Mouse (Mus musculus): Measurements from ENCODE around the gene Lmx1b. TPM values are rescaled to one million over a fixed set of nuclear protein-coding genes. Genes with fewer than 3 reads are reported as not detected.

Gene Lmx1b
- polyA plus RNA-seq, 1 experiment from 2014 or later: not detected

DNA sequence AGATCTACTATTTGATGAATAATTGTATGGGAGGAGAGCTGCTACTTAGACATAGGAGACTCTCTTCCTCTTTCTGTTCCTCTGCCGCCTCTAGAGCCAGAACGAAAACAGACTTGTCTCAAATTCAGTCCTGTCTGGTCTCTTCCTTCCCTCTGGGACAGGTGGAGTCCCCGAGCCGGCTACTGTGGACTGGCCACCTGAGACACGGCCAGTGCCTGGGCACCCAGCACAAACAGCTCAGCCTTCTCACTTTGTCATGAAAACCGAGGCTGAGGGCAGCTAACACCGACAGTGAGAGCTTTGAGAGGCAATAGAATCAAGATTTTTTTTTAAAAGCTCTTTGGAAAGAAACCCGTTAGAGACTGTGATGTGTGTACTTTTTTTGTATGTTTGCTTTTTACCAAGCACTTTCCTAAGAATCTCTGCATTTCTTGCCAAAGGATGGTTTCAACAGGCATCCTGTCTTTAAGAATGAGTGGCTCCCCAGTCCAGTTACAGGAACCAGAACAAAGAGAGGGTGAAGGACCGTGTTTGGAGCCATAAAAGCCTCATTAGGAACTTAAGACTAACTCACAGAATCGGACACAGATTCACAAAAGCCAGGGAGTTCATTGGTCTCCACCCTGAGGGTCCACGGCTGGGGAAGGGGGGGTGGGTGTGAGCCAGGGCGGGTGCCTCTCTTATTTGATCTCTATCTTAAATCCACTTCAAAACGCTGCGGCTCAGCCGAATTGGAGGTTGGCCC is 5.4 kb upstream of the Lmx1b start:
- H3K9ac ChIP-seq (replicated peaks; ENCODE audit: low read depth): no peak overlapping the region
- ATAC-seq (no peak), DNase-seq (ENCODE audit: low spot score) (no peak)
- H3K4me2 ChIP-seq (replicated peaks; ENCODE audit: low read depth, low read length): no peak overlapping the region
- H3K27me3 ChIP-seq (replicated peaks; ENCODE audit: insufficient read depth, low read length): peaks cover 58% of the 10 kb centered on the region
- H3K4me3 ChIP-seq (ENCODE audit: low read depth, low read length): no peak overlapping the region
- 3% methylated on average over 15 of the region's 15 CpGs for WGBS
- no peak overlapping the region for H3K27ac ChIP-seq (ENCODE audit: low read length)
- H3K4me1 ChIP-seq (ENCODE audit: insufficient read depth, low read depth, low read length): peaks cover 5% of the 10 kb centered on the region; the same call in 1 of the 2 replicates
- H3K9me3 ChIP-seq (ENCODE audit: low read length): no peaks in the 10 kb centered on the region
- no peak for TF ChIP-seq EP300 (IDR thresholded peaks at IDR 0.05)
- no peak for TF ChIP-seq CTCF (IDR thresholded peaks at IDR 0.05)
- H3K36me3 ChIP-seq (ENCODE audit: insufficient read depth, low read length): no peaks in the 10 kb centered on the region

DNA sequence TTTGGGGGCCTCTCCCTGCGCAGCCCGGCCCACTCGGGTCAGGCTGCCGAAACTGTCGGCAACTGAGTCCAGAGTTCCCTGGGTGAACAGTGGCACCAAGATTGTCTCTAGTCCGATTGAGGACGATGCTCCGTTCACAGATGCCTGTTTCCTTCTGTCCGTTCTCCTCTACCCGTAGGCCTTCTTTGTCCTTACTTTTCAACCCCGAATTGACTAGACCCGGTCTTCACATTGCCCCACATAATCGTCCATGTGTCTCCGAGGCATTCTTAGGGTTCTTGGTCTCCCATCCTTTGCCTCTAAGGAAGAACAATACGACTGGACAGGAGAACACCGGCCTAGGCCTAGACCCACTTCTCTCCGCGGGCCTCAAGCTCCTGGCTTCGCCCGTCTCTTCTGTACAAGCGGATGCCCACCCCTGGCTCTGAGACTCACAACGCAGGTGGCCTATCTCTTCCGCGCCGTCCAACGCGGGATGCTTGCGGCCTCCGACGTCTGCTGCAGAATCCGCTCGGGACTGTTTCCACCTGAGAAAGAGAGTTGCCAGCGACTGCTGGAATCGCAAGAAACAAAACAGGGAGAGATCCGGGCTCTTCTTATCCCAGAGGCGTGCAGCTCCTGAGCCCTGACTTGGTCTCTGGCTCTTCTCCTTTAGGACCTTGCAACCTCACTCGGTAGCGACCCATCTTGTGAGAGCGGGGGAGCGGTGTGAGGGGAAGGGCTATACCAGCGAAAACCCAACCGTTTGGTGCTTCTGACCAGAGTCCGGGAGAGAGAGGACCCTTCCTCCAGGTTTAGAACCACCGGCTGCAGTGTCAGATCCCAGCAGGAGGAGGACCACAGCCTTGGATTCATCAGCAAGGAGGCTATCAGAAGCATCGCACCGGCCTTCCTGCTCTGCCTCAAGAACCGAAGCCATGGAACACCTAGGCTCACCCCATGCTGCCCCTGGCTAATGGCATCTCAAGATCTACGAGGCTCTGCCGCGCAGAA is 3.7 kb upstream of the Lmx1b start:
- peaks cover 73% of the 10 kb centered on the region for H3K27me3 ChIP-seq (replicated peaks; ENCODE audit: insufficient read depth, low read length)
- WGBS: 8% methylated on average over 50 of the region's 50 CpGs
- H3K27ac ChIP-seq (ENCODE audit: low read length): no peak overlapping the region
- no peak overlapping the region for H3K9ac ChIP-seq (replicated peaks; ENCODE audit: low read depth)
- TF ChIP-seq CTCF (IDR thresholded peaks at IDR 0.05) (no peak), EP300 (IDR thresholded peaks at IDR 0.05) (no peak)
- H3K36me3 ChIP-seq (ENCODE audit: insufficient read depth, low read length): no peaks in the 10 kb centered on the region
- H3K9me3 ChIP-seq (ENCODE audit: low read length): no peaks in the 10 kb centered on the region
- peaks cover 11% of the 10 kb centered on the region for H3K4me1 ChIP-seq (ENCODE audit: insufficient read depth, low read depth, low read length)
- ATAC-seq (no peak), DNase-seq (ENCODE audit: low spot score) (peak; percentile 4)
- no peak overlapping the region for H3K4me2 ChIP-seq (replicated peaks; ENCODE audit: low read depth, low read length)
- H3K4me3 ChIP-seq (ENCODE audit: low read depth, low read length): no peak overlapping the region

DNA sequence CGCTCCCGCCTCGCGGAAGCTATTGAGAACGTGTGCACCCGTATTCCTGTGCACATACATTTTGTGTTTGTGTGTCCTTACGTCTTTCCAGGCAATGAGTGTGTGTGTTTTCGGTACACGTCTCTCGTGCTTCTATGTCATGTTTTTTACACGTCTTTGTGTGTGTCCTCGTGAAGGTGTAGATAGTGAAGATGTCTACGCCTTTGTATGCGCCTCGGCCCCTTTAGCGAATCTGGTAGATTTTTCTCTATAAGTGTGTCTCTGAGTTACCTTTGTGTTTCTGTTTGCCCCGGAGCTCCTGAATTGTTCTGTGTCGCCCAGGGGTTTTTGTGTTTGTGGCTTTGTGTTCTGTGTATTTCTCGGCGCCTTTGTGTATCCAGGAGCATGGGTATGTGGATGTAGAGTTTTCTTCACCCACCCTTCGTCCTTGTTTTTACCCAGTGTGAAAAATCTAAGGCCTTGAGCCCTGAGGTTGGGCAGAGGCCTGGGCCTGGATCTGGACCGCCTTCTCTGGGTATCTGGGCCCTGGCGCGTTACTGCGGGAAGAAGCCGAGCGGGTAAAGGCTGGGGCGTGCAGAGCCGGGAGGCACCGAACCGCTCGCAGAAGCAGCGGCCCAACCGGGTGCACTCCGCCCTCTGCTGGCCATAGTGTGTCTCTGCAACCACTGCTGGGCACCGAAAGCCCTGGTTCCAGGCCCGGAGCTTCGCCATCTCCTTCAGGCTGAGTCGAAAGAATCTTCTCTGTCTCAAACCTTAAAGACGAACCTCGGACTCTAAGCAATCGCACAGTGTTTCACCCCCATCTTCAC is 2.5 kb upstream of the Lmx1b start:
- Histone ChIP-seq H3K27ac (ENCODE audit: low read length) (no peak overlapping the region), H3K4me3 (ENCODE audit: low read depth, low read length) (0 out of 2 replicates have a peak overlapping the region, but pooled peaks have one; percentile 12), H3K9ac (replicated peaks; ENCODE audit: low read depth) (no peak overlapping the region), H3K27me3 (replicated peaks; ENCODE audit: insufficient read depth, low read length) (peaks cover 83% of the 10 kb centered on the region), H3K36me3 (ENCODE audit: insufficient read depth, low read length) (no peaks in the 10 kb centered on the region), H3K4me1 (ENCODE audit: insufficient read depth, low read depth, low read length) (peaks cover 11% of the 10 kb centered on the region), H3K4me2 (replicated peaks; ENCODE audit: low read depth, low read length) (no peak overlapping the region), H3K9me3 (ENCODE audit: low read length) (no peaks in the 10 kb centered on the region)
- WGBS: 4% methylated on average over 42 of the region's 42 CpGs
- TF ChIP-seq CTCF (IDR thresholded peaks at IDR 0.05): peak; percentile 90
- no peak for TF ChIP-seq EP300 (IDR thresholded peaks at IDR 0.05)
- DNase-seq (ENCODE audit: low spot score): peak; percentile 62
- peak; percentile 53 for ATAC-seq

DNA sequence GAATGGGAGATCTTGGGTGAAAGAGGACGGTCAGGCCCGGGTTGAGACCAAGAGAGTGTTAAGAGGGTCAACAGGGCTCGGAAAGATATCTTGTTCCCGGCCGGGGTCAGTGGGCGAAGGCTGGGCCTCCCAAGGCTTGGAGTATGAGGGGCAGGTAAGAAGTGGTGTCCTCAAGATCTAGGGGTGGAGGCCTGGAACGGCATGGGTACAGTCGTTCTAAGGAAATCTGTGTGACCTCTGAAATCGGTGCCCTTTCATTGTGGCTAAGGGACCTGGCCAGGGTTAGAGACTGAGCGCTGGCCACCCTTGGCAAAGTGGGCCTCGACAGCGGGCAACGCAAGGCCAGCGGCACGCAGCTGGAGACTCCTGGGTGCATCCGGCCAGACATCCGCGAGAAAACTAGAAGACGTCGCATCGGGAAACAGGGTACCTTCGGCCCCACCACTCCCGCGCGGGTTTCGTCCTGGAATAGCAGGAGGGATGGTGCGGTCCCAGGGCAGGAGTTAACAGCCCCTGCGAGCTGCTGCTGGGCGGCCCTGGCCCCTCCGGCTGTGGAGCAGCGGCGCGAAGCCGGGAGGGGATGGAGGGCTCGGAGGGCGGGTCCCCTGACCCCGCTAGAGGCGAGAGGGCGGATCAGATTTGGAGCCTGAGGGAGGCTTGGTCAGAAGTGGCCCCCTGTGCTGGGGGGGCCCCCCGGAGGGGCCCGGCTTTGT is 1.7 kb upstream of the Lmx1b start:
- Histone ChIP-seq H3K4me3 (ENCODE audit: low read depth, low read length) (0 out of 2 replicates have a peak overlapping the region, but pooled peaks have one; percentile 12), H3K9ac (replicated peaks; ENCODE audit: low read depth) (no peak overlapping the region)
- WGBS: 2% methylated on average over 41 of the region's 41 CpGs

DNA sequence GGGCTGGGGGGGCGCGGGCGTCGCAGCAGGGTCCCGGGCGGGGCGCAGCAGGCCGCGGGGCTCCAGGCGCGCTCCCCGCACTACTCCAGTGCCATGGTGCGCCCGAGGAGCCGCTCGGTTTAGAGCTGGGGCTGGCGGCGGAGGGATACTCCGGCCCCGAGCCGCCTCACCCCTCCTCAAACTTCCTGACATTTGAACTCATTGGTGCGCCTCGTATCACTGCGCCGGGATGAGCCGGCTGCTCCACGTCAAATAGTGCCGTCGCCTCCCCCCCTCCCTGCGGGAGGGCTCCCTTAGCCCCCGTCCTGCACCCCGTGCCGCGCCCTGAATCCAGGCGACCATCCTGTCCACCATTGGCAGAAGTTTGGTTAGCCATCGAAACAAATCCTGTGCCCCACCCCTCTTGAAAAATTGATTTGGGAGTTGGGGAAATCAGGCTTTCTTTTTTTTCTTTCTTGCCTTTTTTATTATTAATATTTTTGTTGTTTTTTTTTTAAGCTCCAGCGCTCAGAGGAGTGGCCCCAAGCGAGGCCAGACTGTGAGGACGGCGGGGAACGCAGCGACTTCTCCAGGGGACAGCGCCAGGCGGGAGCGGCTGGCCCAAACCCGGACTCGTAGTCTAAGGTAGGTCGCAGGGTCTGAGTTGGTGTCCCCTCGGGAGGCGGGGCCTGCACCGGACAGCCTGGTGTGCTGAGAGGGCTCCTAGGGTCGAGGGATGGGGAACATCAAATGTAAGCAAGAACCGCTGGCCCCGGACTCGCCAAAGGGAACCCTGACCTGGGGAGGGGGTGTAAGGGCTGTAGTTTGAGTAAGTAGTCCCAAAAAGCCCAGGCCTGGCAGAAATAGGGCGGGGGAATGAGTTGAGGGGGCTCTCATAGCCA is 907 bp upstream of the Lmx1b start:
- DNase-seq (ENCODE audit: low spot score): peak; percentile 39
- Histone ChIP-seq H3K4me3 (ENCODE audit: low read depth, low read length) (peak overlapping the region; percentile 35), H3K27ac (ENCODE audit: low read length) (no peak overlapping the region), H3K27me3 (replicated peaks; ENCODE audit: insufficient read depth, low read length) (peaks cover 79% of the 10 kb centered on the region), H3K4me1 (ENCODE audit: insufficient read depth, low read depth, low read length) (peaks cover 11% of the 10 kb centered on the region), H3K9me3 (ENCODE audit: low read length) (no peaks in the 10 kb centered on the region), H3K9ac (replicated peaks; ENCODE audit: low read depth) (no peak overlapping the region), H3K4me2 (replicated peaks; ENCODE audit: low read depth, low read length) (peak overlapping the region; percentile 76), H3K36me3 (ENCODE audit: insufficient read depth, low read length) (no peaks in the 10 kb centered on the region)
- TF ChIP-seq CTCF (IDR thresholded peaks at IDR 0.05) (no peak), EP300 (IDR thresholded peaks at IDR 0.05) (no peak)
- 7% methylated on average over 47 of the region's 56 CpGs for WGBS
- peak; percentile 34 for ATAC-seq

More for the DNA sequence above, 1.7 kb upstream of the Lmx1b start:
- Histone ChIP-seq H3K27ac (ENCODE audit: low read length) (no peak overlapping the region), H3K36me3 (ENCODE audit: insufficient read depth, low read length) (no peaks in the 10 kb centered on the region), H3K4me2 (replicated peaks; ENCODE audit: low read depth, low read length) (0 out of 2 replicates have a peak overlapping the region, but pooled peaks have one; percentile 2), H3K4me1 (ENCODE audit: insufficient read depth, low read depth, low read length) (peaks cover 11% of the 10 kb centered on the region), H3K9me3 (ENCODE audit: low read length) (no peaks in the 10 kb centered on the region), H3K27me3 (replicated peaks; ENCODE audit: insufficient read depth, low read length) (peaks cover 83% of the 10 kb centered on the region)
- no peak for TF ChIP-seq EP300 (IDR thresholded peaks at IDR 0.05)
- no peak for TF ChIP-seq CTCF (IDR thresholded peaks at IDR 0.05)
- DNase-seq (ENCODE audit: low spot score) (no peak), ATAC-seq (no peak)
